Mouse (Mus musculus): ENCODE measurements around the gene H1foo.

H1foo gene

GRCm38 (mm10) chr6:115961743-115962142 lies 17.0 kb downstream of the H1foo start:
- no peak for DNase-seq (ENCODE audit: low spot score in 2 of 2)

GRCm38 (mm10) chr6:115962439-115963085 lies 17.8 kb downstream of the H1foo start:
- DNase-seq (ENCODE audit: low spot score in 2 of 2), result no peak

- DNase-seq (ENCODE audit: low spot score in 2 of 2), result no peak
Measured at GRCm38 (mm10) chr6:115963656-115964055, 18.9 kb downstream of the H1foo start.

- no peak for DNase-seq (ENCODE audit: low spot score in 2 of 2)
Measured at GRCm38 (mm10) chr6:115966227-115966966, 21.7 kb downstream of the H1foo start.

- no peak for DNase-seq (ENCODE audit: low spot score in 2 of 2)
Measured at GRCm38 (mm10) chr6:115967291-115967880, 22.6 kb downstream of the H1foo start.

- no peak for DNase-seq (ENCODE audit: low spot score in 2 of 2)
Measured at GRCm38 (mm10) chr6:115968086-115968485, 23.3 kb downstream of the H1foo start.

GRCm38 (mm10) chr6:115968700-115969099 lies 24.0 kb downstream of the H1foo start:
- DNase-seq (ENCODE audit: low spot score in 2 of 2), result no peak

- DNase-seq (ENCODE audit: low spot score in 2 of 2), result no peak
Measured at GRCm38 (mm10) chr6:115969103-115969502, 24.4 kb downstream of the H1foo start.

- DNase-seq (ENCODE audit: low spot score in 2 of 2), result peak in 1 of 2 experiments; percentile 24
Measured at GRCm38 (mm10) chr6:115969952-115970351, 25.2 kb downstream of the H1foo start.

- DNase-seq (ENCODE audit: low spot score in 2 of 2), result no peak
Measured at GRCm38 (mm10) chr6:115971273-115972060, 26.7 kb downstream of the H1foo start.

GRCm38 (mm10) chr6:115972083-115972764 lies 27.5 kb downstream of the H1foo start:
- DNase-seq (ENCODE audit: low spot score in 2 of 2), result no peak

- no peak for DNase-seq (ENCODE audit: low spot score in 2 of 2)
Measured at GRCm38 (mm10) chr6:115973139-115973875, 28.6 kb downstream of the H1foo start.

- DNase-seq (ENCODE audit: low spot score in 2 of 2), result no peak
Measured at GRCm38 (mm10) chr6:115973881-115974662, 29.3 kb downstream of the H1foo start.

GRCm38 (mm10) chr6:115975606-115976005 lies 30.9 kb downstream of the H1foo start:
- no peak for DNase-seq (ENCODE audit: low spot score in 2 of 2)

- no peak for DNase-seq (ENCODE audit: low spot score in 2 of 2)
Measured at GRCm38 (mm10) chr6:115977810-115978209, 33.1 kb downstream of the H1foo start.

GRCm38 (mm10) chr6:115978596-115978995 lies 33.9 kb downstream of the H1foo start:
- DNase-seq (ENCODE audit: low spot score in 2 of 2), result no peak

- no peak for DNase-seq (ENCODE audit: low spot score in 2 of 2)
Measured at GRCm38 (mm10) chr6:115982889-115983288, 38.2 kb downstream of the H1foo start.

- no peak for DNase-seq (ENCODE audit: low spot score in 2 of 2)
Measured at GRCm38 (mm10) chr6:115983306-115984038, 38.7 kb downstream of the H1foo start.

- no peak for DNase-seq (ENCODE audit: low spot score in 2 of 2)
Measured at GRCm38 (mm10) chr6:115984580-115984979, 39.8 kb downstream of the H1foo start.

Measured in natural killer cell, adult 2 months (primary cell).